Mouse (Mus musculus): ENCODE data around the gene Prdm16.

The Prdm16 gene

GRCm38 (mm10) chr4:154603663-154604441 is 32.8 kb downstream of the Prdm16 start:
- no peak for DNase-seq (ENCODE audit: low read depth, low spot score)

- no peak for DNase-seq (ENCODE audit: low read depth, low spot score)
These were observed 34.3 kb downstream of the Prdm16 start for GRCm38 (mm10) chr4:154602409-154602808.

GRCm38 (mm10) chr4:154601006-154601405 is 35.7 kb downstream of the Prdm16 start:
- DNase-seq (ENCODE audit: low read depth, low spot score): no peak

GRCm38 (mm10) chr4:154599977-154600376 is 36.7 kb downstream of the Prdm16 start:
- no peak for DNase-seq (ENCODE audit: low read depth, low spot score)

- DNase-seq (ENCODE audit: low read depth, low spot score): no peak
These were observed 38.3 kb downstream of the Prdm16 start for GRCm38 (mm10) chr4:154598357-154598756.

- no peak for DNase-seq (ENCODE audit: low read depth, low spot score)
These were observed 39.9 kb downstream of the Prdm16 start for GRCm38 (mm10) chr4:154596805-154597204.

- DNase-seq (ENCODE audit: low read depth, low spot score): no peak
These were observed 41.7 kb downstream of the Prdm16 start for GRCm38 (mm10) chr4:154594761-154595556.

GRCm38 (mm10) chr4:154594116-154594760 is 42.4 kb downstream of the Prdm16 start:
- DNase-seq (ENCODE audit: low read depth, low spot score): no peak

GRCm38 (mm10) chr4:154592562-154592961 is 44.1 kb downstream of the Prdm16 start:
- DNase-seq (ENCODE audit: low read depth, low spot score): no peak

GRCm38 (mm10) chr4:154590910-154591309 is 45.8 kb downstream of the Prdm16 start:
- no peak for DNase-seq (ENCODE audit: low read depth, low spot score)

GRCm38 (mm10) chr4:154586334-154586733 is 50.3 kb downstream of the Prdm16 start:
- DNase-seq (ENCODE audit: low read depth, low spot score): no peak

GRCm38 (mm10) chr4:154585779-154586178 is 50.9 kb downstream of the Prdm16 start:
- DNase-seq (ENCODE audit: low read depth, low spot score): no peak

GRCm38 (mm10) chr4:154583712-154584111 is 53.0 kb downstream of the Prdm16 start:
- DNase-seq (ENCODE audit: low read depth, low spot score): no peak

GRCm38 (mm10) chr4:154582607-154583236 is 54.0 kb downstream of the Prdm16 start:
- no peak for DNase-seq (ENCODE audit: low read depth, low spot score)

GRCm38 (mm10) chr4:154581261-154581886 is 55.3 kb downstream of the Prdm16 start:
- DNase-seq (ENCODE audit: low read depth, low spot score): no peak

GRCm38 (mm10) chr4:154574208-154574875 is 62.3 kb downstream of the Prdm16 start:
- DNase-seq (ENCODE audit: low read depth, low spot score): no peak

- no peak for DNase-seq (ENCODE audit: low read depth, low spot score)
These were observed 66.2 kb downstream of the Prdm16 start for GRCm38 (mm10) chr4:154570451-154570881.

- no peak for DNase-seq (ENCODE audit: low read depth, low spot score)
These were observed 66.8 kb downstream of the Prdm16 start for GRCm38 (mm10) chr4:154569845-154570244.

- DNase-seq (ENCODE audit: low read depth, low spot score): no peak
These were observed 67.9 kb downstream of the Prdm16 start for GRCm38 (mm10) chr4:154568798-154569197.

- DNase-seq (ENCODE audit: low read depth, low spot score): no peak
These were observed 68.7 kb downstream of the Prdm16 start for GRCm38 (mm10) chr4:154567942-154568341.

GRCm38 (mm10) chr4:154563201-154563600 is 73.5 kb downstream of the Prdm16 start:
- DNase-seq (ENCODE audit: low read depth, low spot score): no peak
